Mouse (Mus musculus): ENCODE data around the gene Slco1a5.
A peak's percentile ranks its signal among the peaks of the same experiment; 100 is the strongest.
"Not testable (repeated sequence)": the region's sequence is repeated elsewhere in the genome, so short reads cannot be mapped to it uniquely, and the experiment has no call there.

Gene Slco1a5

DNA sequence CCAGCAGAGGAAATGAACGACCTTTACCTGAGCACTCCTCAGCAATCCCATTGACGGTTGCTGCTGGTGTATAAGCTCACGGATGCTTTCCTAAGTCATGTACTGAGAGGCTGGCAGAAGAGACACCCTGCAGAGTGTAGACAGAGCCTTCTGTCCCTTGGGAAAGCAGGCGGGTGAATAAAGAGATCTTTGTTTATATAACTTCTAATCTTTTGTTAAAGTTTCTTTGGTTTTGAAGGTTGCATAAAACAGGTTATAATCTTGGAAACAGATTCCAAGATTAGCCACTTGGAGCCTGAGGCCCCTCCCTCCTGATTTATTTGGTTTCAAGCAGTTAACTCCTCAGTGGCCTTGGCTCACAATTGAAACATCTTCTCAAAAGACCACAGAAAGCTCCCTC, at the start of gene Slco1a5:
Gene Slco1a5 (minus strand): TSS at position 101 of the 400 bp plus-strand sequence.
- no peak for DNase-seq (ENCODE audit: low read depth, low spot score)

GRCm38 (mm10) chr6:142369568-142369967, 46.8 kb upstream of the Slco1a5 start:
- no peak for DNase-seq (ENCODE audit: low read depth, low spot score)

- no peak for DNase-seq (ENCODE audit: low read depth, low spot score)
These were observed 44.8 kb upstream of the Slco1a5 start for GRCm38 (mm10) chr6:142367565-142367964.

- DNase-seq (ENCODE audit: low read depth, low spot score), result no peak
These were observed 43.8 kb upstream of the Slco1a5 start for GRCm38 (mm10) chr6:142366473-142367018.

DNA sequence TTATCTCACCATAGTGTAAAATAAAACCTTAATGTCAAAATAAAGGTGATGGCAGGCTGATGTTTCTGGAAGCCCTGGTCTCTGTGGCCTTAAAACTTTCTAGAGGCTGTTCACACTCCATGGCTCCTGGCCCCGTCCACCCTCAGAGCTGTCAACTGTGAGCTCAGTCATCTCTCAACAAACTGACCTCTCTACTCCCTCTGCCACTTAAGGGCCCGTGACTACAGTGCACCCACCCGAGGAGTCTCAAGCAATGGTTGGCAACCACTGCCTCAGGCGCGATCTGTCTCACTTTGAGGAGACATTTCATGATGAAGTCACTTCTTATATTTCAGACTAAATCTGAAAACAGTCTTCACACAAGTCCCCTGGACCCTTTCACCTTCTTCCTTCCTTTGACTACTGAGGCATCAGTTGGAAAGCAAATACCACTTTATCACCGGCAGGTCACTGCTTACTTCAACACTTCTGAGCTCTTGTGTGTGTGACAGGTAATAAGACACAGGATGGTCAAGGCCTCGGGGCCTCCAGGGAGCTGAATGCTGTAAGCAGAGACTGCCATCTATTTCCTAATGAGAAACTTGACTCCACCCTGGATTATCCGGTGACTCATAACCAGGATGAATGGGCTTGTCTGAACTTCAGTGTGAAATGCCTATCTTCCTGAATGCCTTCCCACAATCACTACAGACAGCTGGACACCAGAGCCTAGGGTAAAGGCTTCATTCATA, 43.1 kb upstream of the Slco1a5 start:
- DNase-seq (ENCODE audit: low read depth, low spot score), result no peak

GRCm38 (mm10) chr6:142363019-142363576, 40.3 kb upstream of the Slco1a5 start:
- peak; percentile 5 for DNase-seq (ENCODE audit: low read depth, low spot score)

DNA sequence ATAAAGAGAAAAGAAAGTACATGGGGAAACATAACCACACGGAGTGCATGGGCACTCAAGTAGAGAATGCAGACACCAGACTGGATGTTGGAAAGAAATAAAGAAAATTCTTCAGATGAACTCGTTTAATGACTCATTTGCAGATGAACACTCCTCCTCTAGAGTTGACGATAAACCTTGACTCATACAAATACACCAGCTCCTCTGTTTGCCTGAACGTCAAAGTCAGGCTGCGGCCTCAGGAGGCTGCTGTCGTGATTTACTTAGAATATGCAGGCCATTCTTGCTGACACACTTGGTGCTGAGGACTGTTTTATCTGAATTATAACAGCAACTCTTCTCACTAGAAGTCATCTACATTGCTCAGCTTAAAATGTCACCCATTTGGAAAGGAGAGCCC, 39.3 kb upstream of the Slco1a5 start:
- DNase-seq (ENCODE audit: low read depth, low spot score), result no peak

DNA sequence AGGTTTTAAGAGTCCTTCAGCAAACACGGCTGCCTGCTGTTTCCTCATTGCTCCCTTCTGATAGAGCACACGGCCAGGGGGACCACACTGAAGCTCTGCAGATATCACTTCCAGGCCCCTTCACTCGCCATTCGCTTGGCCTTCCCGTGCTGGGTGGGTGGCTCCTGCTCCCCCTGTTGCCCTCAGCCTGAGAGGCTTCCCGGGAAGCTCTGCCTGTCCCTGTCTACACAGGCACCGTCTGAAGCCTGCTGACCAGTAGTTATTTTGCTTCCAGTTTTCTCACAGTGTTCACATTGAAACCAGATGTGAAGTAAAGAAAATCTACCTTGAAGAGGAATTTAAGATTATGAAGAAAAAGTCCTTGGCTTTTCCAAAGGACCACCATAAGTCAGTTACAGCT, 34.3 kb upstream of the Slco1a5 start:
- DNase-seq (ENCODE audit: low read depth, low spot score), result no peak

DNA sequence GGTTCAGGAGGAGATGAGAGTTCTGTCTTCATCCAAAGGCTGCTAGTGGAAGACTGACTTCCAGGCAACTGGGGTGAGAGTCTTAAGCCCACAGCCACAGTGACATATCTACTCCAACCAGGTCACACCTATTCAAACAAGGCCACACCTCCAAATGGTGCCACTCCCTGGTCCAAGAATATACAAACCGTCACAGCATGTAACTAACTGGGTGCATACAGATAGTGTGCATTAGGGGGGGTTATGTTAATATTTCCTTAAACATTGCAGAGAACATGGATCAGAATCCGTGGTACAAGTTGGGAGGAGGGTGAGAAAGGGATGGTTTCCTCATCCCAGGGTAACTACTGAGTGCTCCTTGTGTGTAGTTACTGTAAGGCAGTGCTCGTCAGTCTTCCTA, 29.3 kb upstream of the Slco1a5 start:
- DNase-seq (ENCODE audit: low read depth, low spot score), result not testable (repeated sequence)

GRCm38 (mm10) chr6:142347431-142348385, 24.9 kb upstream of the Slco1a5 start:
- no peak for DNase-seq (ENCODE audit: low read depth, low spot score)

DNA sequence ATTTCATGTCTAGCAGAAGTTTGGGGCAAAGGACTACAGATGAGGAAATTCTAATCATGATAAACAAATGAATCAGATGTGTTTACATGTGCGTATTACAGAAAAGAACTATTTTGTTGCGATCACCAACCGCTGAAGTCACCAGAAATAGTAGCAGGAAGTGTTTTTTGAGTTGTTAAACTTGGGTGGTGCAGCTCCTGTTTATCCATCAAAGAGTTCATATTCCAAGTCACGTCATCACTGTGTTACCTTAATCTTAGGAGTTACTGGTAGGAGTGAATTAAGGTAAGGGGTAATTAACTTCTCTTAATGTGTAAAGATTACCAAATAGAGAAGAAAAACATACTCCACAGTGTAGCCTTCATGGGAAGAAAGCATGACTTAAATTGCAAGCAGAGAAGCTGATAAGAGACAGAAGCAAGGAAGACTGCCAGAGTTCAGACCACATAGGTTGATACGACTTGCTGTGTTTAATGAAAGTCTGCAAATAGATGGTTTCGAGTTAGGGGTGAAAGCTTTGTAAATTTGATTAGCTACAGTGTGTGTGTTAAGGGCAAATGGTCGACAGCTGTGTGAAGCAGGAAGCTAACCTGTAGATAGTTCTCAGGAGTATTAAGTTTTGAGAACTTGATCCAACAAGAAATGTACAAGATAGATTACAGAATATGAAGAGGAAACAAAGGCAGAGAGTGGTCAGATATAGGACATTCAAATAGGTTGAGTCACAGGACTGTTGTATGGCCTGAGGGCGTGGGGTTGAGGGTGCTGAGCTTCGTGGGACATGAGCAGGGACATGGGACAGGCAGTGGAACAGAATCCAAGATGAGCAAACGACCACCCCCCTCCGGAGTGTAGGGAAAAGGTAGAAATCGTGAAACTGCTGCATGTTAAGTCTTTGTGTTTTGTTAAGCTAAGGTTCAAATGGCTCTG, 23.7 kb upstream of the Slco1a5 start:
- no peak for DNase-seq (ENCODE audit: low read depth, low spot score)

GRCm38 (mm10) chr6:142345440-142346038, 22.8 kb upstream of the Slco1a5 start, which contains the start of gene Pyroxd1:
Pyroxd1 (plus strand) TSS chr6:142345654.
- peak; percentile 90 for DNase-seq (ENCODE audit: low read depth, low spot score)

GRCm38 (mm10) chr6:142343561-142343960, 20.8 kb upstream of the Slco1a5 start:
- DNase-seq (ENCODE audit: low read depth, low spot score), result peak; percentile 68

DNA sequence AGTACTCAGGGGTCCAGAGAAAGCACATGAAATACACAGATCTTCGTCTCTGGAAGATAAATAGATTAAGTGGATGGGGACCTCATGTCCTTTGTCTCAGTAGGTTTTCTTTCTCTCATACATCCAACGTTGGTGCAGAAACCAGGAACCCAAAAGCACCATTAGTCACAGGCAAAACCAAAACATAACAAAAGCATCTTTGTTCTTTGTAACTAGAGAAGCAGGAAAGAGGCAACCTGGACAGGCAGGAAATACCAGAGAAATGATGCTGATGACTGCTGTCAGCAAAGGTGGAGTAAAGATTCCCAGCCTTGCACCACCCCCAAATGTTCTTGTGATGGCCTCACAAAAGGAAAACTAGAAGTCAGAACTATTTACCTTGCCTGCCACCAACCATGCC, 16.8 kb upstream of the Slco1a5 start:
- DNase-seq (ENCODE audit: low read depth, low spot score), result no peak

GRCm38 (mm10) chr6:142338961-142339360, 16.2 kb upstream of the Slco1a5 start:
- no peak for DNase-seq (ENCODE audit: low read depth, low spot score)

DNA sequence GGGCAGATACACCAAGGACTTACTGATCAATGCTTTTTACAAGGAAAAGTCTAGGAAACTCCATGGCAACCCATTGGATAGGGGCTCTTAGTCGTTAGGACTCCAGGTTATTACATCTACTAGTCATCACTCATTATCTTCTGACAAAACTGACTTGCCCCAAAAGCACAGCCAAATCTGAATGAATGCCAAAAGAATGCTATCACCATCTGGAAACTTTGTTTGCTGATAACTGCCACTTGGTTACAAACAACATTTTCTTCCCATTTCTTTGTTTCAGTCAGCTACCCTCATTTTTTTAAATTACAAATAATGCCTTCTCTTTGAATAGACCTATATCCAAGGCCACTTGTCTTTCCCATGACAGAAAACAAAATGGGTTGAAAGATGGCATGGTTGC, 6.4 kb upstream of the Slco1a5 start:
- DNase-seq (ENCODE audit: low read depth, low spot score), result no peak

DNA sequence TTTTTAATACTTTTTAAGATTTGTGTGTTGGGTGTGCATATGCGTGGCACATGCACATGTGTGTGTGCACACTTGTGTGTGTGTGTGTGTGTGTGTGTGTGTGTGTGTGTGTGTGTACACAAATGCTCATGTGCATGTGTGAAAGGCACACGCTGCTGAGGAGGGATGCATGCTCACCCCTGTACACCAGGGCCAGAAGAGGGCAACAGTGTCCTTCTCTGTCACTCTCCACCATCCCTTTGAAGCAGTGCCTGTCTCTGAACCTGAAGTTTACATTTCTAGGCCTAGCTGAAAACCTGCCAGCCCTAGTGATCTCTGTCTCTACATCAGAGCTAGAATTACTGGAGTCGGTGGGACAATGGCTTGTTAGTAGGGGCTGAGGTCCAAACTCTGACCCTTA, 3.8 kb upstream of the Slco1a5 start:
- DNase-seq (ENCODE audit: low read depth, low spot score), result no peak

DNA sequence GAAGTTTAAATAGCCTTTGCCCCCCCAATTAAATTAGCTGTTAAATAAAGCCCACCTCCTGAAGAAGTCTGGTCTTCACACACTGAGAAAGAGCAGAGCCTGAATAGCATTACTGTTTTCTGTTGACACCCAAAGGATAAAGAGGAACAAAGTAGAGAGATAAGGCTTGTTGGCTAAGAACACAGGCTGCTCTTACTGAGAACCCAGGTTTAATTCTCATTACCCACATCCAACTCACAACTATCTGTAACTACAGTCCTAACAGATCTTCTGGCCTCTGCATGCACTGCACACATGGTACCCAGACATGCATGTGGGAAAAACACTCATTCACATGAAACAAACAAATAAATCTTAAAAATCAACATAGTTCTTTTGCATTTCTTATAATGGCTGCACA, 5.7 kb downstream of the Slco1a5 start:
- DNase-seq (ENCODE audit: low read depth, low spot score), result no peak

DNA sequence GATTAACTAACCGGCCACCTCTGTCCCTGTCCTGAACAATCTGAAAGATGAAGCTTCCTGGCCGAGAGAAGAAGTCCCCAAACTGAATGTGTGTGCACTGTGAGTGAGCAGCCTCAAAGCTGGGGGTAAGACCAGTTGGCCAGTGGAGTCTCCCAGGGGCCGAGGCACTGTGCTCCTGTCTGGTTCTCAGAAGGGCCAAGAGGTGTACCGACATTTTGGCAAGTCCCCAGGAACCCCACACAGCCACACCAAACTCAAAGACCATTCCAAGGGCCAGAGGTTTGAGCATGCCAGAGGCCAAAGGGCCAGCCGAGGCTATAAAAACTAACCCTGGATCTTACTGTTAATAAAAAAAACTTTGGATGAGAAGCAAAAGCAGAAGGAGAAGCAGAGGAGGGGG, 8.5 kb downstream of the Slco1a5 start:
- no peak for DNase-seq (ENCODE audit: low read depth, low spot score)

DNA sequence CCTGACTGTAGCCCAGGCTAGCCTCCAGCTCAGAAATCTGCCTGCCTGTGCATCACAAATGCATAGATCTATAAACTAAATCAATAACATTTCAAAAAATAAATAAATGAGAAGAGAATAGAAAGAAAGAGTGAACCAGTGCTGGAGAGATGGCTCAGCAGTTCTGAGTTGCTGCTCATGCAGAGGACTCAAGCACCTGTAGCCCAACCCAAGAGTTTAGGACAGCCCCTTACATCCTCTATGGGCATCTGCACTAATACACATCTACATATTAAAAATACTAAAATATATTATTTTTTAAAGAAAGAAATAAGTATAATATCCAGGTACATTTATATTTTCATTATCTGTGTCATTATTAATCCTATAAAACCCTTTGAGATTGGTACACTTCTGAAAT, 17.7 kb downstream of the Slco1a5 start:
- no peak for DNase-seq (ENCODE audit: low read depth, low spot score)

- DNase-seq (ENCODE audit: low read depth, low spot score), result no peak
These were observed 24.7 kb downstream of the Slco1a5 start, which contains the start of gene Iapp for GRCm38 (mm10) chr6:142298098-142298497. Iapp (plus strand) TSS chr6:142298423.

All from mesoderm, embryonic 11.5 days (tissue).